In genomic region chr14:8173542-8174250, GRCm38 (mm10) we compare ENCODE assay signal across 8 mouse cellular contexts. TPM values are rescaled to one million over a fixed set of nuclear protein-coding genes. Genes with fewer than 3 reads are reported as not detected.
DNase-seq lines count a peak whose midpoint lies in the region; ATAC-seq and TF ChIP-seq lines count a peak whose summit lies in the region.
"Not testable (repeated sequence)": the region's sequence is repeated elsewhere in the genome, so short reads cannot be mapped to it uniquely, and the experiment has no call there.

No protein-coding gene starts in this region.

- H3K4me3 ChIP-seq in forebrain, embryonic 15.5 days: peak overlapping the region; percentile 99
- H3K4me3 ChIP-seq in hindbrain, embryonic 15.5 days: peak overlapping the region; percentile 98
- H3K4me3 ChIP-seq in olfactory bulb, adult 2 months (ENCODE audit: insufficient read depth, low read depth, low read length): peak overlapping the region; percentile 95

- peaks cover 13% of the 10 kb centered on the region for H3K4me1 ChIP-seq in forebrain, embryonic 15.5 days
- not testable (repeated sequence) for H3K4me1 ChIP-seq in hindbrain, embryonic 15.5 days (replicated peaks); olfactory bulb, adult 2 months (ENCODE audit: control insufficient read depth, insufficient read depth, low read length)

- H3K36me3 ChIP-seq in forebrain, embryonic 15.5 days: peaks cover 20% of the 10 kb centered on the region
- peaks cover 15% of the 10 kb centered on the region for H3K36me3 ChIP-seq in hindbrain, embryonic 15.5 days

- not testable (repeated sequence) for ATAC-seq in forebrain, embryonic 15.5 days (replicated peaks); hindbrain, embryonic 15.5 days (ENCODE audit: low FRiP score, low read depth)

- whole genome bisulfite sequencing in forebrain, embryonic 15.5 days: 28% methylated on average over 7 of the region's 7 CpGs
- 36% methylated on average over 7 of the region's 7 CpGs for WGBS in hindbrain, embryonic 15.5 days
- WGBS in olfactory bulb, adult 2 months: 34% methylated on average over 7 of the region's 7 CpGs

- not testable (repeated sequence) for TF ChIP-seq POLR2A in olfactory bulb, adult 2 months (IDR thresholded peaks at IDR 0.05; ENCODE audit: insufficient read depth, low read depth, low read length)

- intact Hi-C loops in left cerebral cortex, postnatal 4 days (cut with DNase I): loop anchor here (10.0 kb wide), 1 partner anchor 171 kb away; no protein-coding TSS in a partner anchor

- not testable (repeated sequence) for TF ChIP-seq CTCF in olfactory bulb, adult 2 months (IDR thresholded peaks at IDR 0.05; ENCODE audit: insufficient read depth, low read depth, low read length)

- DNase-seq in NIH3T3 (ENCODE audit: low read depth): peak; percentile 71
- peak; percentile 71 for DNase-seq in cerebellum, postnatal 10 days
- peak; percentile 26 for DNase-seq in left cerebral cortex, postnatal 4 days
- peak; percentile 29 for DNase-seq in lung, postnatal 25 days (ENCODE audit: low spot score)
- peak; percentile 63 for DNase-seq in thymus, postnatal 4 days

- H3K4me2 ChIP-seq in forebrain, embryonic 15.5 days (replicated peaks): peak overlapping the region; percentile 65
- peak overlapping the region; percentile 63 for H3K4me2 ChIP-seq in hindbrain, embryonic 15.5 days

- H3K9ac ChIP-seq in forebrain, embryonic 15.5 days (replicated peaks): peak overlapping the region; percentile 48
- peak overlapping the region; percentile 51 for H3K9ac ChIP-seq in hindbrain, embryonic 15.5 days

- H3K27me3 ChIP-seq in forebrain, embryonic 15.5 days; hindbrain, embryonic 15.5 days: not testable (repeated sequence)

- peak overlapping the region; percentile 66 for H3K27ac ChIP-seq in forebrain, embryonic 15.5 days (replicated peaks)
- peak overlapping the region; percentile 87 for H3K27ac ChIP-seq in hindbrain, embryonic 15.5 days (replicated peaks)
- peak overlapping the region; percentile 87 for H3K27ac ChIP-seq in olfactory bulb, adult 2 months (ENCODE audit: insufficient read depth, low read depth, low read length)

- H3K9me3 ChIP-seq in forebrain, embryonic 15.5 days; hindbrain, embryonic 15.5 days: not testable (repeated sequence)

RNA-seq across cellular contexts. Expression of gene Pdhb, which starts 0.9 kb away (rescaled TPM):
- 235 and 239 TPM in 2 replicates for polyA plus RNA-seq in forebrain, embryonic 15.5 days (2015; fragmentation: Nextera tagmentation; extraction: Ambion mirVana)
- polyA plus RNA-seq in hindbrain, embryonic 15.5 days (2015; fragmentation: Nextera tagmentation; extraction: Ambion mirVana): 248 and 260 TPM in 2 replicates
- total RNA-seq in left cerebral cortex, postnatal 4 days (2021): 100 to 1,000 TPM; 132 to 136 TPM
- not detected in 2 replicates for polyA plus RNA-seq in olfactory bulb, adult 2 months (2012; ENCODE audit: insufficient read depth, insufficient read length, low replicate concordance, missing spikeins)

RNA-seq across cellular contexts. Expression of gene Kctd6, which starts 40.2 kb away (rescaled TPM):
- polyA plus RNA-seq in forebrain, embryonic 15.5 days (2015; fragmentation: Nextera tagmentation; extraction: Ambion mirVana): 15.7 and 25.1 TPM in 2 replicates
- polyA plus RNA-seq in hindbrain, embryonic 15.5 days (2015; fragmentation: Nextera tagmentation; extraction: Ambion mirVana): 20.8 and 22.2 TPM in 2 replicates
- total RNA-seq in left cerebral cortex, postnatal 4 days (2021): 10 to 100 TPM; 23.5 to 24.5 TPM
- not detected in 2 replicates for polyA plus RNA-seq in olfactory bulb, adult 2 months (2012; ENCODE audit: insufficient read depth, insufficient read length, low replicate concordance, missing spikeins)
